Mouse (Mus musculus) testis, adult 2 months (tissue): ENCODE results near the gene Pakap. TPM values are rescaled to one million over a fixed set of nuclear protein-coding genes. Genes with fewer than 3 reads are reported as not detected.

Source experiments
- H3K27ac ChIP-seq: fragments of 200-500 bp; 2 replicates; pipeline ENCODE4 v1.5.1; 2012; ENCODE audit warnings: low read depth, low read length; ENCODE audit not compliant: control insufficient read depth, insufficient read depth
- H3K27me3 ChIP-seq: fragments of 200-500 bp; 2 replicates; pipeline ENCODE4 v1.6.1; 2012; ENCODE audit warnings: mild to moderate bottlenecking, low read length, moderate library complexity; ENCODE audit not compliant: control insufficient read depth, insufficient read depth
- H3K36me3 ChIP-seq: fragments of 200-500 bp; 2 replicates; pipeline ENCODE4 v1.6.1; 2012; ENCODE audit warnings: mild to moderate bottlenecking, low read length; ENCODE audit not compliant: control insufficient read depth, insufficient read depth
- H3K4me1 ChIP-seq: fragments of 200-500 bp; 2 replicates; pipeline ENCODE4 v1.6.1; 2012; ENCODE audit warnings: low read length; ENCODE audit not compliant: control insufficient read depth, insufficient read depth
- H3K4me3 ChIP-seq: fragments of 200-500 bp; 2 replicates; pipeline ENCODE4 v1.5.1; 2012; ENCODE audit warnings: low read depth, mild to moderate bottlenecking, low read length, moderate library complexity, mixed read lengths; ENCODE audit not compliant: control insufficient read depth
- CTCF ChIP-seq: fragments of 200-500 bp; IDR thresholded peaks from 2 replicates; pipeline ENCODE4 v1.5.1; 2012; ENCODE audit warnings: low read depth, mild to moderate bottlenecking, inconsistent platforms, low read length, moderate library complexity; ENCODE audit not compliant: control insufficient read depth, insufficient read depth, insufficient replicate concordance
- POLR2A ChIP-seq: fragments of 200-500 bp; IDR thresholded peaks from 2 replicates; pipeline ENCODE4 v1.6.1; 2012; ENCODE audit warnings: low read depth, mild to moderate bottlenecking, inconsistent platforms, low read length, moderate library complexity; ENCODE audit not compliant: control insufficient read depth
- polyA plus RNA-seq: library from polyadenylated mRNA; depleted of rRNA; stranded (reverse); fragments of >200 nt; gene quantifications from 2 replicates; pipeline ENCODE4 v1.2.3, GENCODE M21; 2012

The Pakap gene
- polyA plus RNA-seq, 1 experiment: 0.96 TPM

DNA sequence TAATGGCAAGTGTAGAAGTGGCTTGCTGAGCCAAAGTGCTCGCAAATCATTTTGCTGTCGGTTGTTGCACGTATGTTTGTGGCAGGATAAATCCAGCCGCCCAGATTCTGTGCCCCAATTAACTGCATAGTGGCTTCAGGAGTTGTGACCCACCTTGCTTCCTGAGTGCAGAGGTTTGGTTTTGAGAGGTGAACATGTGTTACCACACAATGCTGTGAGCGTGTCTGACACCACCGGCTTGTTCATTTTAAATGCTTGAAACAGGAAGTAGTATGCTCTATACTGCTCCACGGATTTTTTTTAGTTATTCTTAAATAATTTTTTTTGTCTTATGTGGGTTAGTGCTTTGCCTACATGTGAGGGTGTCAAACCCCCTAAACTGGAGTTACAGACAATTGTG is 264.3 kb downstream of the Pakap start:
- H3K36me3 ChIP-seq: no peaks in the 10 kb centered on the region
- no peaks in the 10 kb centered on the region for H3K27me3 ChIP-seq
- H3K4me1 ChIP-seq: peaks cover 4% of the 10 kb centered on the region
- H3K4me3 ChIP-seq: no peak overlapping the region
- TF ChIP-seq POLR2A (no peak), CTCF (no peak)
- H3K27ac ChIP-seq: no peak overlapping the region

DNA sequence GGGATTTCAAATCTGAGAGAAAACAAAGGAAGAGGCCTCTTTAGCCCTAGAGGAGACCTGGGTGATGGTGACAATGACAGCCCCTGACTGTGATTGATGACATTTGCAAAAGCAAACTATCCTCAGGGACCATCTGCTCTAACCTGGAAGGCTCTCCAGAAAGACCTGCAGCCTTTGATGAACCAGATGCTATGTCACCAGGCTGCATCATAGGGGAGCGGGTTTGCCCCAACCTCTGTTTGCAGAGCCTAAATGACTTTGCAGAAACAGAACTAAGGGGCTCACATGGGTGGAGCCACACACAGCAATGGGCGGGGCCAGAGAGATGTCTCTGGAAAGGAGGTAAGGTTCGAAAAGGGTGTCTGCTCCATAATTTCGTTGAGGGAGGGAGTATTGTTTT is 265.1 kb downstream of the Pakap start:
- H3K4me1 ChIP-seq: peaks cover 4% of the 10 kb centered on the region
- TF ChIP-seq CTCF (no peak), POLR2A (no peak)
- peak overlapping the region; percentile 22; the same call in 1 of the 2 replicates for H3K4me3 ChIP-seq
- no peak overlapping the region for H3K27ac ChIP-seq
- H3K36me3 ChIP-seq: no peaks in the 10 kb centered on the region
- no peaks in the 10 kb centered on the region for H3K27me3 ChIP-seq

DNA sequence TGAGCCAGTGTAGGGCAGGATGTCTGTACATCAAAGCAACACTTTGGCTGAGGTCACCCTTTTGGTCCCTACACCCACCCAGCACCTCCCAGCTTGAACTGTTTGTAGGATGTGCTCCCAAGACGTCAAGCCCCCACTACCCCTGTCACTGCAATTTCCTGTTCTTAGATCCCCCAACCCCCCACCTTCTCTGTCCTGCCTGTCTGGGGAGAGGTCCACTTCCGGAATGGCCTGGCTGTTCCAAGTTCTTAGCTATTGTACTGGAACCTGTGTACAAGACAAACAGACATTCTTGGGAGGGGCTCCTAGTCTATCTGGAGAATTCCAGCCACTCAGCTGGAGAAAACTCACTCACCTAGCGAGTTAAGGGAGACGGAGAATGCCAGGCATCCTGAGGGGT is 266.2 kb downstream of the Pakap start:
- H3K4me3 ChIP-seq: peak overlapping the region; percentile 64
- H3K27me3 ChIP-seq: no peaks in the 10 kb centered on the region
- TF ChIP-seq CTCF (no peak), POLR2A (peak; percentile 14; the same call in 1 of the 2 replicates)
- peaks cover 4% of the 10 kb centered on the region for H3K4me1 ChIP-seq
- no peak overlapping the region for H3K27ac ChIP-seq
- no peaks in the 10 kb centered on the region for H3K36me3 ChIP-seq

DNA sequence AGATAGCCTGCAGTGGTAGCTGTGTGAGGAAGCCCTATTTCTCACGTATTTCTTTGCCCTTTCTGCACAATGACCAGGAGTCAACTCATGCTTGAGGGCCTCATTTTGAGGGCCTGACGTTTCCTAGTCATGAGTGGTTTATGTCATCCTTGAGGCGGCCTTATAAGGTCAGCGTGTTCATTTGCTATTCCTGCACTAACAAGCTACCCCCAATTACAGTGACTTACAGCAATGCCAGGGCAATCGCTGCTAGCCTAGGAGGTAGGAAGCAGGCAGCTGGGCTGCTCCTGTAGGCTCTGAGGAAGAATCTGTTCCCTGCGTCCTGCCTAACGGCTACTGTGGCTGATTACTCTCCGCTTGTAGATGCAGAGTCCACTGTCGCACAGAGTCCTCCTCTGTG is 269.1 kb downstream of the Pakap start:
- TF ChIP-seq CTCF (no peak), POLR2A (no peak)
- Histone ChIP-seq H3K4me1 (peaks cover 4% of the 10 kb centered on the region), H3K27ac (peak overlapping the region; percentile 68), H3K27me3 (no peaks in the 10 kb centered on the region), H3K4me3 (peak overlapping the region; percentile 59), H3K36me3 (no peaks in the 10 kb centered on the region)

DNA sequence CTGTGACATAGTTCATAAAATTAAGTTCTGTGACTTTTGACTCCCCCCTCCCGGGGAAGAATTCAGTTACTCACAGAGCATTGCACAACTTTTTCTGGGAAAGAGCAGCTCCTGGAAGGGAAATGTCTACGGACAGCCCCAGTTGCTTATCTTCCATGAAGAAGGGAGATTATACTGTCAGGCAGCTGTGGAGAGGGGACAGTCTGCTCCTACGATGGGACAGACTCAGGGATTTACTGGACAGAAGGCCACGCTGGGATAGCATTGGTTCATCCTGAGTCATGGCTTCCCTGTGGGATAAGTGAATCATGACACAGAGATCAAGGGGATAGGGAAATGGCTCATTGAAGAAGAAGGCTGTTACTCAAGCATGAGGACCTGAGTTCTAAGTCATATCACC is 271.4 kb downstream of the Pakap start:
- Histone ChIP-seq H3K36me3 (no peaks in the 10 kb centered on the region), H3K4me3 (no peak overlapping the region), H3K4me1 (peaks cover 4% of the 10 kb centered on the region), H3K27me3 (no peaks in the 10 kb centered on the region), H3K27ac (no peak overlapping the region)
- TF ChIP-seq POLR2A: no peak

DNA sequence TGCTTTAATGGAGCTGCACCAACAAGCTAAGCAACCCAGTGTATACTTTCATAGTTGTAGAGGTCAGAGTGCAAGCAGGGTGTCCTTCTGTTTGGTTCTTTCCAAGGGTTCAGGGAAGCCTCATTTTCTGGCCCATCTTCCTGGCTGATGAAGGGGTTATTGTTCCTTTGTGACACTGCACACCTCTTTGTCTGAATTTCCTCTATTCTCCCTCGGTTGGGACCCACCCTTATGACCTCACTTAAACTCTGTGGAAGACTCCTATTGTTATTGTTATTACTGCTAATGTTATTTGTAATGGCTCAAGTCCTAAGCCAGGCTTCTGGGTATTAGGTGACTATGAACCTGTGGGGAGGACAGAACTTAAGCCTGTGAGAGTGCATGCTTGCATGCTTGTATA is 273.9 kb downstream of the Pakap start:
- Histone ChIP-seq H3K4me1 (peaks cover 4% of the 10 kb centered on the region), H3K4me3 (no peak overlapping the region), H3K27ac (no peak overlapping the region), H3K27me3 (no peaks in the 10 kb centered on the region), H3K36me3 (no peaks in the 10 kb centered on the region)
- TF ChIP-seq CTCF (no peak), POLR2A (no peak)

DNA sequence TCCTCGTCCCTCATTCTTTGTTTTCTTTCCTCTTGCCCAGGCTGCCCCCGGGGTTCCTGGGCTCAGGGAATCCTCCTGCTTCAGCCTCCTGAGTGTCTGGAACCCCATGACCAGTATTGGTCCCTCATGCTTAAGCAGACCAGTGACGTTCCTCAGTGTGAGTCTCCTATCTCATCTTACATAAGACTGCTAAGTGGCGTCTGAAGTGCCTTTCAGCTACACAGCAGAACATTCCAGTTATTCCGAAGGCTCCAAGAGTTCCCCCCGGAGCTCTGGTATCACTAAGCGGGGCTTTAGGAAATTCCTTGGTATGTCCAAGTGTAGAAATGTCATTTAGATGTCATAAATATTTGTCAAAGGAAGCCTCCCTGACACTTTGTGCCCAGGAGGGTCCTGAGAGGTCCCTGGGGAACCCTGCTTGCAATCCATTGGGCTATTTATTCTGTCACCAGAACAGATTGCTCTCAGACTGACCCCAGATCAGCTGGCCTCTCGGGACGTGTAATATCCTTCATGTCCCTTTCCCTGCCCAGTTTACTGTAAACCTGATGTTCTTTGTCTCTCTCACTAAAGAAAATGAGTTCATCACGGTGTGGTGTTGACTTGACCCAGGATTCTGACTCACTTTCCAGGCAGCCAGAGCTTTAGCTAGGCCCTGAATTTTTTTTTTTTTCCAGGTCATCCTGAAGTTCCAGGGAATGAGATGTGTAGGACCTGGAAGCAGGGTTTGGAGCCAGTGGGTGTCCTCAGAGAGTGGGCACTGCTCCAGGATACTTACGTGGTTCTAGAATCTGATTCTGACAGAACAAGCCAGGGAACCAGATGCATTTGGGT is 274.7 kb downstream of the Pakap start:
- Histone ChIP-seq H3K27me3 (no peaks in the 10 kb centered on the region), H3K36me3 (no peaks in the 10 kb centered on the region), H3K27ac (no peak overlapping the region), H3K4me1 (no peaks in the 10 kb centered on the region), H3K4me3 (no peak overlapping the region)
- no peak for TF ChIP-seq POLR2A
- TF ChIP-seq CTCF: no peak

DNA sequence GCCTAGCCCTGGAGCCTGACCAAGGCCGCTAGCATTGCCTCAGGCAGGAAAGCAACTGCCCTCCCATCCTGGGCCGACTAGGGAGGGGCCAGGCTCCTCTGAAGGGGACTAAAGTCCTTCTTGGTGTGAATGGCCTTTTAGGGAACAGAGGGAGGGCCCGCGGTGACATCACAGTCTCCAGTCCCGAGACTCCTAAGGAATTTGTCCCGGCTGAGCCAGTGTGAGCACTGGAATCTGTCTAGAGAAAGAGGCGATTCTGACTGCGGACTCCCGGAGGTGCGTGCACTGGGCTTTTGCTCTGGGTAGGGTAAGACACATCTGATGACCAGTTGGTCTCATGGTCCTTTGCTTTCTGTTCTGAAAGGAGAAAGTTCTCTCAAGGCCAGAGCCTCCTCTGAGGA is 277.1 kb downstream of the Pakap start:
- Histone ChIP-seq H3K27ac (peak overlapping the region; percentile 3; the same call in 1 of the 2 replicates), H3K36me3 (no peaks in the 10 kb centered on the region), H3K27me3 (no peaks in the 10 kb centered on the region), H3K4me1 (no peaks in the 10 kb centered on the region), H3K4me3 (no peak overlapping the region; the same call in 1 of the 2 replicates)
- TF ChIP-seq CTCF: no peak
- TF ChIP-seq POLR2A: no peak
